Mouse (Mus musculus): Measurements from ENCODE around the gene Armc2.
A peak's percentile ranks its signal among the peaks of the same experiment; 100 is the strongest.
"Not testable (repeated sequence)": the region's sequence is repeated elsewhere in the genome, so short reads cannot be mapped to it uniquely, and the experiment has no call there.

Gene Armc2

DNA sequence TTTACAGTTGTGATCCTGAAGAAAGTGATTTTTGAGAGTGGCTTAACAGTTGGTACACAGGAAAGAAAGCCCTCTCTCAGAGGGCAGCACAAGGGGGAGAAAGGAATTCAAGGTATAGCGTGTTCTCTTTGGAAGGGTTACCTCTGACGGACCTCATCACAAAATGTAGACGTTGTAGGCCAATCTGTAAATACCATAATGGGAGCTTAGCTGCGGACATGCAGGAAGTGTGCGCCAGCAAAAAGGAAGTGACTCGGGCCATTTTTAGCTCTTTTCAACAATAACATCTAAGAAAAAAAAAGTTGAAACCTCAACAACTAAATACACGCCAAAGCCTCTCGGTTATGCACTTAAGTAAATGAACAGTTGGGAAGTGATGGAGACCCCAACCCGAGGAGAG is 45.6 kb downstream of the Armc2 start:
- no peak for DNase-seq (ENCODE audit: low spot score in 2 of 2)

DNA sequence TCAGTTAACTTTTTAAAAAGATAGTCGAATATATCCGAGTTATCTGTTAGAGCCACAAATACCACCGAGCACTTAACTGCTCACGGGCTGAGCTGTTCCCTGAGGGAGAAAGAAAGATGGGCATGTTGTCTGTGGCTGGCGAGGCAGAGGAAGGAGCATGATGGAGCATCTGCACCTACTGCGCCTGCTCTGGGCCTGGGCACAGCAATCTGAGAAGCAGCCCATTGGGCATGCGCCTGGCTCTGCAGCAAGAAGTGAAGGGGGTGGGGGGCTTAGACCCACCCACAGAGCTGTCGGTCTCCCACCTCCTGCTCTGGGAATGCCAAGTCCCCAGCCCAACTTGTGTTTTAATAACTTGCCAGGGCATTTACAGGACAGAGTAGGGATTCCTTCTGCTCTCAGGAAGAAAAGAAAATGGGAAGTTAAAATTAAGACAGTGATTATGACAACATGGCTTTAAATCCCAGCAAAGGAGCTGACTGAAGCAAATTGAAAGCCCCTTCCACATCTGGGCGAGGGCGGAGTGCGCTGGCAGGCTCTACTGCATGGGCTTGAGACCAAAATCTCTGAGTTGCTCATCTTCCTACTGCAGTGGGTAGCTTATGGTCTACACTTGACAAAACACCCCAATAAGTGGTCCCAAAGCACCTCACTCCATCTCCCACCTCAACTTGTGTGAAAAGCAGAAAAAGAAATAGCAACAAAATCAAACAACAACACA is 50.2 kb downstream of the Armc2 start:
- DNase-seq (ENCODE audit: low spot score in 2 of 2): peak in 1 of 2 experiments; percentile 23

DNA sequence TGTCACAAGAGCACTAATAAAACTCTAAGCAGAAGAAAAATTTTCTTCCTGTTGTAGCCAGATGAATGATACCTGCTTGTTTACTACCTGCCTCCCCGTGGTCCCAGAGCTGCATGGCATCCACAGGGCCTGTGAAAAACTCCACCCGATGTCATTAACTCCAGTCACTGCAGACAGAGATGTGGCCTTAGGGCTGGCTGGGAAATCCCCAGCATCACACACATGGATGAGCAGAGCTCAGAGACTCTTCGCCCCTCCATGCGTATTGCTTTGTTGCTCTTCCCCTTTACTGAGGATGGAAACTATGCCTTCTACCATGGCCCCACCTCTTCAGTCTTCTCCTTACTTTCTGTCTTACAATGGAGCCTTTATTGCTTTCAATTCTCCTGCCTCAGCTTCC is 55.5 kb downstream of the Armc2 start:
- no peak for DNase-seq (ENCODE audit: low spot score in 2 of 2)

DNA sequence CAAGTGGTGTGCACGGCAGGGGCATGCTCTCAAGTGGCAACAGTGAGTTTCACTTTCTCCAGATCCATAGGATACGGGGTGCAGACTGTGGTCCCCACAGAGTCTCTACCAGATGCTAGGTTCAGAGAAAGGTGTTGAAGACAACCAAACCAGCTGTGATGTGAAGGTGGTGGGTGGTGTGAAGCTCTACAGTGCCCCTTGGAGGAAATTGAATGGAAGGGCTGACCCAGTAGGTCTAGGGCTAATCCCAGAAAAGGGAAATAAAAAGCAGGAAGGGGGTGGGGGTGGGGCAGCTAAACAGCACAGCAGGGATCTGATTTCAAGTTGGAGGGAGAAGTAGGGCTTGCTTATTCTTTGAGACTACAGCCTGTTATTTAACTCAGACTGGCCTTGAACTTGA is 58.4 kb downstream of the Armc2 start:
- no peak for DNase-seq (ENCODE audit: low spot score in 2 of 2)

DNA sequence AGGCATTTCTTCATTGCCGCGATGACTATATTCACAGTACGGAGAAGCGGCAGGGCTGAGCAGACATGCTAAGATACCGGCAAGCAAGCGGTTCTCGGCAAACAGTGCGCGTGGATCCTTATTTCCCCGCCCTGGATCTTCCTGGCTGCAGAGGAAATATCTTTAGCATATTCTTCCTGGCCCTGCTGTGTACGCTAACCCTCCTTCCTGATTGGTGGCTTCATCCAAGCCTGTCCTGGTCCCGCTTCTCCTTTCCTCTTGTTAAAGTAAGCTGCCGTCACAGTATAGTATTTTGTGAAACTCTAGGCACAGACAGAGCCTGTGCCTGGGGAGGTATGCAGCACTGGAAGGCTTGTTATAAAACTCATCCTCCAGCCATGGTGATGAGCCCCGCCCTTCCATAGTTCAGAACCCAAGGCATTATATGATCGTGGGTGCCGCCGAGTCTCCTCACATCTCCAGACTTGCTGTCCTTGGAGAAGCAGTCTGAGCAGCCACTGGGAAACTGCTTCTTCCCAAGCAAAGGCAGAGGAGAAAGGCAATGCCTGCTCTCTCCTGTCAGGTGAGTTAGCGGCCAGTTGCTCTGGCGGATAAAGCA is 59.5 kb downstream of the Armc2 start:
- DNase-seq (ENCODE audit: low spot score in 2 of 2): no peak

- no peak for DNase-seq (ENCODE audit: low spot score in 2 of 2)
Observed at GRCm38 (mm10) chr10:41957421-41958225, 60.6 kb downstream of the Armc2 start.

DNA sequence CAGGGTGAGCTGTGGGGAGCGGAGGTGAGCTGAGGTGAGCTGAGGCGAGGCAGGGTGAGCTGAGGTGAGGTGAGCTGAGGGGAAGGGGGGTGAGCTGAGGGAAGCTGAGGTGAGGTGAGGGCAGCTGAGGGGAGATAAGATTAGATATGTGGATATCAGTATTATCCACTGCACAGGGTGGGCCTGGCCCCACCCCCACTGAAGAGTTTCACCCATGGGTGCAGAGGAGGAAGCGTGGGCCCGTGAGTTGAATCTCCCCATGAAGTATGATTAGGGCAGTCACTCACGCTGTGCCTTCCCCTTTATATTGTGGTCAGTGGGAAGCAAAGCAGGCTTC is 64.7 kb downstream of the Armc2 start:
- no peak for DNase-seq (ENCODE audit: low spot score in 2 of 2)

DNA sequence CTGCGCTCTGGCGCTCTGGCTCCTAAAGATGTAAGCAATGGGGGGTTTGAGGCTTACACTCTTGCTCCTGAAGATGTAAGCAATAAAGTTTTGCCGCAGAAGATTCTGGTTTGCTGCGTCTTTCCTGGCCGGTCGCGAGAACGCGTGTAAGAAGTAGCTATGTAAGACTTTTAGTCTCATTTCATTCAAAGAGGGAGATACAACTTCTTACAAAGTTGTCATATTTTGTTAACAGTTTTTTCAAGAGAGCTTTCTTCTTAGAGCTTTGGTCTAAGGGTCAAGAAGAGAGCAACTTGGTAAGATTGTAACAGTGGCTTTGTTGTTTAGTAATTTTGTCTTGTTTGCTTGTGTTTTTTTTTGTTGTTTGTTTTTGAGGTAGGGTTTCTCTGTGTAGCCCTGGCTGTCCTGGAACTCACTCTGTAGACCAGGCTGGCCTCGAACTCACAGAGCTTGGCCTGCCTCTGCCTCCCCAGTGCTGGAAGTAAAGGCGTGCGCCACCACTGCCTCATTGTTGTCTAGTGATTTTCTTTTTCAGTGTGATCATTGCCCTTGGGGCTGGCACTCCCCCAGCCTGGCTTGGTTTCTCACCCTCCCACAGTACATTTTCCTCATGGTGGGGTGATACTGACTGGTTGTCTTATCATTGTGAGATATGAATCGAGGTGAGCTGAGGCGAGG is 65.3 kb downstream of the Armc2 start:
- no peak for DNase-seq (ENCODE audit: low spot score in 2 of 2)

GRCm38 (mm10) chr10:41952354-41952753 is 65.9 kb downstream of the Armc2 start:
- DNase-seq (ENCODE audit: low spot score in 2 of 2): not testable (repeated sequence)

- DNase-seq (ENCODE audit: low spot score in 2 of 2): no peak
Observed at GRCm38 (mm10) chr10:41939090-41939489, 79.2 kb downstream of the Armc2 start.

GRCm38 (mm10) chr10:41937176-41937575 is 81.1 kb downstream of the Armc2 start:
- no peak for DNase-seq (ENCODE audit: low spot score in 2 of 2)

DNA sequence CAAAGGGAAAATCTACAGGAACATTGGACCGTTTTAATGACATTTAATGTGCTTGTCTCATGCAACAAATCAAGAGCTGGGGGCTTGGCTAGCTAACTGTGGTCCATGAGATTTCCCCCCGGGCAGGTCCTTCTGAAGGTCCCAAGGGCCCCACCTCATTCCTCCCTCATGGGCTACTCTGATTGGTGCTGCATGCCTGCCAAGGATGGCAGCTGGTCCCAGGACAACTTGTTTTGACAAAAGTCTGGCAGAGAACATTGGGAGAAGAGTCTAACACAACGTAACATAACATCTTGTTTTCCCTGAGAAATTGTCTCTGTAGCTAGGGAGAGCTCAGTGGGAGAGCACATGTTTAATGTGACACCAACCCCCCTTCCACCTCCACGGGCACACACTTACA is 82.1 kb downstream of the Armc2 start:
- DNase-seq (ENCODE audit: low spot score in 2 of 2): peak; percentile 15 to 58

- no peak for DNase-seq (ENCODE audit: low spot score in 2 of 2)
Observed at GRCm38 (mm10) chr10:41935476-41935829, 82.8 kb downstream of the Armc2 start.

DNA sequence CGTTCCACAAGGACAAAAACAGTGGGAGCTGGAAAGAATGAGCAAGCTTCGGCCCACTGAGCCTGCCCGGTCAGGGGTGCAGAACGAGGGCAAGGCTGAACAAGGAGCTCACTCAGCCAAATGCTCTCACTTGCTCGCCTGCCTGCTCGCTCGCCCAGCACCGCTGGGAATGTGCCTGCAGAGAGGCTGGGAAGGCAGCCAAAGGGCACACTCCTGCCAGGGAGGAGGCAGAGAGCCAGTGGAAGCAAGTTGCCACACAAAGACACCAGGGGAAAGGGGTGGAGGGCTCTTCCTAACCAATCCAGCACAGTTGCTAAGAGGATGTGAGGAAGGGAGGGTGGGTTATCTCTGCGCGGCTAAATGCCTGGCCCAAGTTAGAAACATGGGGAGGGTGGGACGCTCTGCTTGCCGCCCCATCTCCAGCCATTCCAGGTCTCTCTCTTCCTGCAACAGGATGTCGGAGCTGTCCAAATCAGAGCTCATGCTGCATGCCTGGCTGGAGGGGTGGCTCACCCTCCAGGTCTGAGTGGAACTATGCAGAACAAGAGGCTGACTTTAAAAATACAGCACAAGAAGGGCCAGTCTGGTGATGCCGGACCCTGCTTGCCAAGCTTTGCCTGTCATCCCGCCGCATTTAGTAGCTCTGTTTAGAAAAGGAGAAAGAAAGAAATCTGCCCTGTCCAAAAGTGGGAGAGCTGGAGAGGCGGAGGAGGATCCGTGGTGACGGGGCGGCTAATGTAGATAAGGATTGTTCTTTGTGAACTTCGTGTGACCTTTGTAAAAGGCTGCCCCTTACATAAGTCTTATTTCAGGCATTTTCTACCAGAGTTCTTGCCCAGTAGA is 83.4 kb downstream of the Armc2 start:
- peak; percentile 48 to 86 for DNase-seq (ENCODE audit: low spot score in 2 of 2)

DNA sequence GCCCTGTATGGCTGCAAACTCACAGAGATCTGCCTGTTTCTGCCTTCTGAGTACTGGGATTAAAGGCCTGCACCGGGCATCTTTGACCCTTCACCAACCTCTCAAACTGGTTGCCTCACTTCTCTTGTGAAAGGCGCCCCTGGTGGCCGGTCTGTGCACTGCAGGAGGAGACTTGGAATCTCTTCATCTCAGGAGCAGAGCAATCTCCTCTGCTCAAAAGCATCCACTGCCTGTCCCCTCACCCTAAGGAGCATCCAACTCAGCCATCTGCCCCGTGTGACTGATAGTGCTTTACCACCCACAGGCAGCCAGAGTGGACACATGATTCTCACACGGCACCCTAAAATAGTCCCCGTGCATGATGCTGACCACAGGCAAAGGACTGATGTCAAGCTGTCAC is 84.7 kb downstream of the Armc2 start:
- DNase-seq (ENCODE audit: low spot score in 2 of 2): peak; percentile 13 to 25

- no peak for DNase-seq (ENCODE audit: low spot score in 2 of 2)
Observed at GRCm38 (mm10) chr10:41932943-41933342, 85.3 kb downstream of the Armc2 start.

- DNase-seq (ENCODE audit: low spot score in 2 of 2): no peak
Observed at GRCm38 (mm10) chr10:41931962-41932361, 86.3 kb downstream of the Armc2 start.

GRCm38 (mm10) chr10:41930966-41931365 is 87.3 kb downstream of the Armc2 start:
- DNase-seq (ENCODE audit: low spot score in 2 of 2): no peak

GRCm38 (mm10) chr10:41926726-41927125 is 91.5 kb downstream of the Armc2 start:
- DNase-seq (ENCODE audit: low spot score in 2 of 2): no peak

DNA sequence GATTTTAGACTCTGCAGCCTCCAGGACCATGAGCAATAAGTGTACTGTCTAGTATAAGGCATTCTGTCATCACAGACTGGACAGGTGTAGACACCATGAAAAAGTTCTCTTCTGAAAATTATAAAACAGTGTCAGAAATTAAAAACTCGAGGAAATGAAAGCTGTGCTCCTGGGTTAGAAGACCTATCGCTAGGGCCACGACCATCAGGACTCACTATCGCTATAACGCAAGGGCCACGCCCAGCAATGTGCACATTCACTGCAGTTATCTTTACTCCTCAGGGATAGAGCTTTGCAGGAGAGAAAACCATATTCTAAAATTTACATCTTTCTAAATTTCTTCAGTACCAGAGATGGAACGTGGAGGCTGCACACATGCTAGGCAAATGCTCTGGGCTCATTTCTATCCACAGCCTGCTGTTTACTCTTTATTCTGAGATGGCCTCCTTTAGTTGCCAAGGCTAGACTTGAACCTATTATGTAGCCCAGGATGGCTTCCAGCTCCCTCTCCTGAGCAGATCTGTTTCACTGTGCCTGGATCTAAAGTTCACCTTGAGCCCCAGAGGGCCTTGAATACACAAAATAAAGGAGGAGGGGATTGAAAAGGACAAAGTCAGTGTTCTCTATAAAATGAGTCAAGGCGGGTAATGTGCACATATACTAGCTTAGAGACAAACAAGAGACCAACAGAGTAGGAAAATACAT is 105.8 kb downstream of the Armc2 start:
- no peak for DNase-seq (ENCODE audit: low spot score in 2 of 2)

GRCm38 (mm10) chr10:41908899-41909298 is 109.3 kb downstream of the Armc2 start:
- no peak for DNase-seq (ENCODE audit: low spot score in 2 of 2)
